8 mouse cellular contexts compared by ENCODE assay signal in genomic region chr1:135544504-135545146, GRCm38 (mm10).
A peak's percentile ranks its signal among the peaks of the same experiment; 100 is the strongest.
DNase-seq lines count a peak whose midpoint lies in the region; ATAC-seq and TF ChIP-seq lines count a peak whose summit lies in the region.

No protein-coding gene starts in this region.

- no peaks in the 10 kb centered on the region for H3K27me3 ChIP-seq in cerebellum, adult 2 months (ENCODE audit: control insufficient read depth, insufficient read depth, low read length)
- H3K27me3 ChIP-seq in hindbrain, embryonic 12.5 days, result no peaks in the 10 kb centered on the region

- no peak overlapping the region for H3K4me2 ChIP-seq in hindbrain, embryonic 12.5 days (replicated peaks)

- TF ChIP-seq CTCF in cerebellum, adult 2 months (IDR thresholded peaks at IDR 0.05; ENCODE audit: borderline replicate concordance, insufficient read depth, low read depth, low read length), result peak; percentile 90

- H3K36me3 ChIP-seq in hindbrain, embryonic 12.5 days, result no peaks in the 10 kb centered on the region

- H3K4me1 ChIP-seq in cerebellum, adult 2 months (ENCODE audit: control insufficient read depth, insufficient read depth, low read length), result peaks cover 7% of the 10 kb centered on the region; the same call in 1 of the 2 replicates
- peaks cover 49% of the 10 kb centered on the region for H3K4me1 ChIP-seq in hindbrain, embryonic 12.5 days

- H3K27ac ChIP-seq in cerebellum, adult 2 months (ENCODE audit: insufficient read depth, low read length), result no peak overlapping the region
- H3K27ac ChIP-seq in hindbrain, embryonic 12.5 days, result peak overlapping the region; percentile 60

- WGBS in cerebellum, adult 2 months, result 22% methylated on average over 16 of the region's 16 CpGs
- WGBS in hindbrain, embryonic 12.5 days, result 43% methylated on average over 16 of the region's 16 CpGs

- no peaks in the 10 kb centered on the region for H3K9me3 ChIP-seq in hindbrain, embryonic 12.5 days (replicated peaks)

- peak; percentile 62 for ATAC-seq in hindbrain, embryonic 12.5 days (ENCODE audit: low FRiP score)
- ATAC-seq in megakaryocyte, adult 5-6 weeks (ENCODE audit: poor library complexity, severe bottlenecking), result peak; percentile 91
- ATAC-seq in erythroid progenitor cell, adult 5-6 weeks (replicated peaks; ENCODE audit: low FRiP score, poor library complexity, severe bottlenecking), result no peak

- no peak overlapping the region for H3K4me3 ChIP-seq in cerebellum, adult 2 months (replicated peaks; ENCODE audit: insufficient read depth, low read depth, low read length)
- no peak overlapping the region for H3K4me3 ChIP-seq in hindbrain, embryonic 12.5 days

- TF ChIP-seq POLR2A in cerebellum, adult 2 months (IDR thresholded peaks at IDR 0.05; ENCODE audit: borderline replicate concordance, insufficient read depth, low read length), result no peak

- DNase-seq in R1 (ENCODE audit: low read depth, low spot score), result peak; percentile 71
- DNase-seq in cerebellum, adult 2 months, result peak; percentile 75 to 79
- DNase-seq in forelimb bud, embryonic 11.5 days (ENCODE audit: low read depth, low spot score), result peak; percentile 81
- peak; percentile 85 for DNase-seq in layer of hippocampus, postnatal 36 days
- peak; percentile 90 for DNase-seq in right cerebral cortex, adult 18-20 months

- no peak overlapping the region for H3K9ac ChIP-seq in hindbrain, embryonic 12.5 days
